11 mouse cellular contexts compared by ENCODE assay signal in the genomic region with DNA sequence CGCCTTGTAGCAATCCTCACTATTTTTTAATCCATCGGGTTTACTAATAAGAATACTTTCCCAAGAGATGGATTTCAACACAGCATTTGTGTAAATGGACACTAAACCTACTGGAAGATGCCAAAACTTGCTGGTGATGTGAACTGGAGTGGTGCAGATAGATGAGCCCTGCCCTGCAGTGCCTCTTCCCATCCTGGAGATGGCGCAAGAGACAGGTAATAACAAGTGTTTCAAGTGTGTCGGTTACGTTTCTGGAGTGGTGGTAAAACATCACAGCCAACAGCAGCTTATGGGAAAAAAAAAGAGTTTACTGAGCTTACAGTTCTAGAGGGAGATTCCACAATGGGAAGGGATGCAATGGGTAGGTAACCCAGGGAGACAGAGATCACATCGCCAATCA. TPM values are rescaled to one million over a fixed set of nuclear protein-coding genes. Genes with fewer than 3 reads are reported as not detected.
A peak's percentile ranks its signal among the peaks of the same experiment; 100 is the strongest.
DNase-seq lines count a peak whose midpoint lies in the region; TF ChIP-seq lines count a peak whose summit lies in the region.
"Had no signal": no experiment of that assay in that cellular context is flagged by ENCODE, and none has a peak within 500 bp of the region (broad histone marks: within the 10 kb centered on the region; RNA-seq: fewer than 3 reads in every experiment).

No protein-coding gene starts in this region.

- no peaks in the 10 kb centered on the region for H3K36me3 ChIP-seq in heart, adult 2 months (ENCODE audit: control insufficient read depth, insufficient read depth, low read length)
- H3K36me3 ChIP-seq in testis, adult 2 months (ENCODE audit: control insufficient read depth, insufficient read depth, low read length), result no peaks in the 10 kb centered on the region
- H3K36me3 ChIP-seq in splenic B cell, adult 2 months (ENCODE audit: control insufficient read depth, insufficient read depth, low read length, poor library complexity, severe bottlenecking), result no peaks in the 10 kb centered on the region
- H3K36me3 ChIP-seq: neural tube, embryonic 15.5 days had no signal

- TF ChIP-seq EP300 in heart, adult 2 months (IDR thresholded peaks at IDR 0.05; ENCODE audit: insufficient read depth, low read depth, low read length), result no peak

- TF ChIP-seq POLR2A in heart, adult 2 months (IDR thresholded peaks at IDR 0.05; ENCODE audit: insufficient read depth, low read depth, low read length), result no peak
- TF ChIP-seq POLR2A in testis, adult 2 months (IDR thresholded peaks at IDR 0.05; ENCODE audit: control insufficient read depth, low read depth, low read length), result no peak
- TF ChIP-seq POLR2A in brain, embryonic 14.5 days (IDR thresholded peaks at IDR 0.05; ENCODE audit: borderline replicate concordance, extremely low read depth, insufficient read depth, insufficient read length, poor library complexity, severe bottlenecking), result no peak

- 60% methylated on average over 6 of the region's 6 CpGs for WGBS in heart, adult 2 months

- H3K4me3 ChIP-seq in heart, adult 2 months, result no peak overlapping the region
- H3K4me3 ChIP-seq in testis, adult 2 months (ENCODE audit: control insufficient read depth, low read depth, low read length), result no peak overlapping the region
- H3K4me3 ChIP-seq: neural tube, embryonic 15.5 days had no signal

- H3K27me3 ChIP-seq in heart, adult 2 months (ENCODE audit: control insufficient read depth, insufficient read depth, low read length), result no peaks in the 10 kb centered on the region
- H3K27me3 ChIP-seq in testis, adult 2 months (ENCODE audit: control insufficient read depth, insufficient read depth, low read length), result no peaks in the 10 kb centered on the region
- no peaks in the 10 kb centered on the region for H3K27me3 ChIP-seq in splenic B cell, adult 2 months (ENCODE audit: control insufficient read depth, insufficient read depth, low read length, poor library complexity, severe bottlenecking)
- H3K27me3 ChIP-seq: neural tube, embryonic 15.5 days had no signal

- TF ChIP-seq CTCF in heart, adult 2 months (IDR thresholded peaks at IDR 0.05), result peak; percentile 35
- peak; percentile 61; the same call in 1 of the 2 replicates for TF ChIP-seq CTCF in testis, adult 2 months (IDR thresholded peaks at IDR 0.05; ENCODE audit: control insufficient read depth, insufficient read depth, insufficient replicate concordance, low read depth, low read length)
- TF ChIP-seq CTCF in brain, embryonic 14.5 days (IDR thresholded peaks at IDR 0.05; ENCODE audit: borderline replicate concordance, extremely low read depth, insufficient read depth, insufficient read length), result peak; percentile 37; the same call in 1 of the 2 replicates

- H3K79me2 ChIP-seq in heart, adult 2 months (replicated peaks; ENCODE audit: control insufficient read depth, insufficient read depth, low read length), result no peaks in the 10 kb centered on the region

- H3K9ac ChIP-seq in heart, adult 2 months (ENCODE audit: low read depth, low read length), result no peak overlapping the region
- H3K9ac ChIP-seq: neural tube, embryonic 15.5 days had no signal

- DNase-seq in heart, adult 2 months, result no peak
- DNase-seq in heart, adult 9 months (ENCODE audit: low spot score in 2 of 2), result no peak
- DNase-seq in testis, postnatal 14 days (ENCODE audit: low spot score), result no peak
- no peak for DNase-seq in brain, embryonic 14.5 days (ENCODE audit: low read depth)
- peak; percentile 42 for DNase-seq in splenic B cell, adult 2 months (ENCODE audit: low read depth, low spot score)
- DNase-seq in ovary, adult 18-20 months (ENCODE audit: low spot score), result no peak
- DNase-seq in spleen, postnatal 36 days (ENCODE audit: low spot score in 2 of 2), result no peak
- DNase-seq: cerebellum, postnatal 14 days had no signal

- no peak overlapping the region for H3K27ac ChIP-seq in heart, adult 2 months
- no peak overlapping the region for H3K27ac ChIP-seq in testis, adult 2 months (ENCODE audit: control insufficient read depth, insufficient read depth, low read depth, low read length)
- H3K27ac ChIP-seq: neural tube, embryonic 15.5 days had no signal

- no peaks in the 10 kb centered on the region for H3K4me1 ChIP-seq in heart, adult 2 months (ENCODE audit: control insufficient read depth, insufficient read depth, low read length)
- no peaks in the 10 kb centered on the region; the same call in 1 of the 2 replicates for H3K4me1 ChIP-seq in testis, adult 2 months (ENCODE audit: control insufficient read depth, insufficient read depth, low read length)
- H3K4me1 ChIP-seq: neural tube, embryonic 15.5 days had no signal

- intact Hi-C loops in heart, adult 2 months (cut with DNase I), result no loop called here

RNA-seq across cellular contexts. Expression of gene Sfrp2, which starts 51.5 kb away (rescaled TPM):
- total RNA-seq in heart, adult 2 months (2021), result 1 to 10 TPM; 3.2 to 4.9 TPM
- 13.4 and 20.2 TPM in 2 replicates for polyA plus RNA-seq in heart, adult 2 months (2012; rRNA removed)
- 0.67 and 4.2 TPM in 2 replicates for polyA plus RNA-seq in testis, adult 2 months (2012; rRNA removed)
- 88.4 and 106 TPM in 2 replicates for polyA plus RNA-seq in brain, embryonic 14.5 days (2012; rRNA removed)
- total RNA-seq: megakaryocyte, adult 5-6 weeks had no signal
